Mouse (Mus musculus): ENCODE data around the gene AU022252. TPM values are rescaled to one million over a fixed set of nuclear protein-coding genes. Genes with fewer than 3 reads are reported as not detected.
A peak's percentile ranks its signal among the peaks of the same experiment; 100 is the strongest.

Gene AU022252
- polyA plus RNA-seq, 2 experiments: 3.1 to 12.7 TPM

- peaks cover 3 to 5% of the 10 kb centered on the region in 2 experiments for H3K4me1 ChIP-seq (replicated peaks; ENCODE audit: control insufficient read depth in 2 of 2, insufficient read depth in 2 of 2, low read length in 1 of 2)
- peak overlapping the region; percentile 50 for H3K9ac ChIP-seq (replicated peaks)
- ATAC-seq (ENCODE audit: insufficient read depth): peak; percentile 53; the same call in 1 of the 2 replicates
- peak in 1 of 3 experiments; percentile 17 for DNase-seq (ENCODE audit: low read depth in 3 of 3, low spot score in 3 of 3)
- under 1% methylated on average over 36 of the region's 36 CpGs for WGBS (ENCODE audit: insufficient replicate concordance)
- peak overlapping the region; percentile 78 for H3K4me2 ChIP-seq (ENCODE audit: low read depth)
- no peaks in the 10 kb centered on the region for H3K36me3 ChIP-seq (replicated peaks; ENCODE audit: control insufficient read depth, insufficient read depth, low read depth)
- TF ChIP-seq EP300 (IDR thresholded peaks at IDR 0.05; ENCODE audit: low read depth) (no peak), CTCF (IDR thresholded peaks at IDR 0.05; ENCODE audit: low read depth) (peak; percentile 29; the same call in 1 of the 2 replicates)
- H3K4me3 ChIP-seq (ENCODE audit: insufficient read depth in 1 of 2, low read depth in 2 of 2, low read length in 2 of 2): peak overlapping the region; percentile 68 to 71
- no peak overlapping the region for H3K27ac ChIP-seq
- H3K27me3 ChIP-seq (ENCODE audit: control insufficient read depth, insufficient read depth, low read length): no peaks in the 10 kb centered on the region; the same call in 1 of the 2 replicates
- H3K9me3 ChIP-seq (ENCODE audit: control insufficient read depth, low read length): no peaks in the 10 kb centered on the region
Measured at GRCm38 (mm10) chr4:119233256-119233901, 867 bp upstream of the AU022252 start.

GRCm38 (mm10) chr4:119226751-119227150, 5.8 kb downstream of the AU022252 start:
- Histone ChIP-seq H3K4me2 (ENCODE audit: low read depth) (no peak overlapping the region), H3K27me3 (ENCODE audit: control insufficient read depth, insufficient read depth, low read length) (no peaks in the 10 kb centered on the region), H3K9ac (replicated peaks) (no peak overlapping the region; the same call in 1 of the 2 replicates), H3K4me3 (ENCODE audit: insufficient read depth in 1 of 2, low read depth in 2 of 2, low read length in 2 of 2) (no peak overlapping the region), H3K4me1 (replicated peaks; ENCODE audit: control insufficient read depth in 2 of 2, insufficient read depth in 2 of 2, low read length in 1 of 2) (peaks cover 3 to 5% of the 10 kb centered on the region in 2 experiments; a peak in 3 of 4 replicates), H3K36me3 (replicated peaks; ENCODE audit: control insufficient read depth, insufficient read depth, low read depth) (peaks cover 8% of the 10 kb centered on the region), H3K9me3 (ENCODE audit: control insufficient read depth, low read length) (no peaks in the 10 kb centered on the region), H3K27ac (no peak overlapping the region)
- TF ChIP-seq CTCF (IDR thresholded peaks at IDR 0.05; ENCODE audit: low read depth) (no peak), EP300 (IDR thresholded peaks at IDR 0.05; ENCODE audit: low read depth) (no peak)
- no peak for ATAC-seq (ENCODE audit: insufficient read depth)
- DNase-seq (ENCODE audit: low read depth in 3 of 3, low spot score in 3 of 3): no peak
- WGBS (ENCODE audit: insufficient replicate concordance): 75% methylated on average over 11 of the region's 11 CpGs

GRCm38 (mm10) chr4:119225719-119226118, 6.8 kb downstream of the AU022252 start:
- no peak for ATAC-seq (ENCODE audit: insufficient read depth)
- Histone ChIP-seq H3K4me1 (replicated peaks; ENCODE audit: control insufficient read depth in 2 of 2, insufficient read depth in 2 of 2, low read length in 1 of 2) (peaks cover 0 to 3% of the 10 kb centered on the region in 2 experiments; a peak in 1 of 4 replicates), H3K9ac (replicated peaks) (no peak overlapping the region), H3K9me3 (ENCODE audit: control insufficient read depth, low read length) (no peaks in the 10 kb centered on the region), H3K4me2 (ENCODE audit: low read depth) (no peak overlapping the region), H3K27ac (no peak overlapping the region), H3K27me3 (ENCODE audit: control insufficient read depth, insufficient read depth, low read length) (no peaks in the 10 kb centered on the region), H3K4me3 (ENCODE audit: insufficient read depth in 1 of 2, low read depth in 2 of 2, low read length in 2 of 2) (no peak overlapping the region), H3K36me3 (replicated peaks; ENCODE audit: control insufficient read depth, insufficient read depth, low read depth) (peaks cover 8% of the 10 kb centered on the region)
- DNase-seq (ENCODE audit: low read depth in 3 of 3, low spot score in 3 of 3): no peak
- WGBS (ENCODE audit: insufficient replicate concordance): 76% methylated on average over 9 of the region's 9 CpGs
- peak; percentile 30 for TF ChIP-seq CTCF (IDR thresholded peaks at IDR 0.05; ENCODE audit: low read depth)
- TF ChIP-seq EP300 (IDR thresholded peaks at IDR 0.05; ENCODE audit: low read depth): no peak

- no peak overlapping the region for H3K4me2 ChIP-seq (ENCODE audit: low read depth)
- DNase-seq (ENCODE audit: low read depth in 3 of 3, low spot score in 3 of 3) (no peak), ATAC-seq (ENCODE audit: insufficient read depth) (no peak)
- peaks cover 0 to 3% of the 10 kb centered on the region in 2 experiments; a peak in 1 of 4 replicates for H3K4me1 ChIP-seq (replicated peaks; ENCODE audit: control insufficient read depth in 2 of 2, insufficient read depth in 2 of 2, low read length in 1 of 2)
- TF ChIP-seq CTCF (IDR thresholded peaks at IDR 0.05; ENCODE audit: low read depth) (no peak), EP300 (IDR thresholded peaks at IDR 0.05; ENCODE audit: low read depth) (no peak)
- no peaks in the 10 kb centered on the region for H3K27me3 ChIP-seq (ENCODE audit: control insufficient read depth, insufficient read depth, low read length)
- no peak overlapping the region for H3K27ac ChIP-seq
- 86% methylated on average over 3 of the region's 3 CpGs for WGBS (ENCODE audit: insufficient replicate concordance)
- no peak overlapping the region for H3K4me3 ChIP-seq (ENCODE audit: insufficient read depth in 1 of 2, low read depth in 2 of 2, low read length in 2 of 2)
- H3K9me3 ChIP-seq (ENCODE audit: control insufficient read depth, low read length): no peaks in the 10 kb centered on the region
- H3K36me3 ChIP-seq (replicated peaks; ENCODE audit: control insufficient read depth, insufficient read depth, low read depth): peaks cover 8% of the 10 kb centered on the region
- no peak overlapping the region for H3K9ac ChIP-seq (replicated peaks)
Measured at GRCm38 (mm10) chr4:119224534-119224933, 8.0 kb downstream of the AU022252 start.

- H3K9me3 ChIP-seq (ENCODE audit: control insufficient read depth, low read length): no peaks in the 10 kb centered on the region
- DNase-seq (ENCODE audit: low read depth in 3 of 3, low spot score in 3 of 3) (peak in 1 of 3 experiments; percentile 42), ATAC-seq (ENCODE audit: insufficient read depth) (peak; percentile 34)
- H3K4me1 ChIP-seq (replicated peaks; ENCODE audit: control insufficient read depth in 2 of 2, insufficient read depth in 2 of 2, low read length in 1 of 2): peaks cover 0 to 3% of the 10 kb centered on the region in 2 experiments; a peak in 1 of 4 replicates
- H3K9ac ChIP-seq (replicated peaks): no peak overlapping the region
- TF ChIP-seq EP300 (IDR thresholded peaks at IDR 0.05; ENCODE audit: low read depth) (no peak), CTCF (IDR thresholded peaks at IDR 0.05; ENCODE audit: low read depth) (peak; percentile 94)
- H3K4me3 ChIP-seq (ENCODE audit: insufficient read depth in 1 of 2, low read depth in 2 of 2, low read length in 2 of 2): no peak overlapping the region
- 63% methylated on average over 1 of the region's 1 CpGs for WGBS (ENCODE audit: insufficient replicate concordance)
- no peak overlapping the region for H3K4me2 ChIP-seq (ENCODE audit: low read depth)
- peaks cover 8% of the 10 kb centered on the region for H3K36me3 ChIP-seq (replicated peaks; ENCODE audit: control insufficient read depth, insufficient read depth, low read depth)
- no peak overlapping the region for H3K27ac ChIP-seq
- H3K27me3 ChIP-seq (ENCODE audit: control insufficient read depth, insufficient read depth, low read length): no peaks in the 10 kb centered on the region
Measured at GRCm38 (mm10) chr4:119223696-119224095, 8.8 kb downstream of the AU022252 start.
